Mouse (Mus musculus) heart, postnatal 0 days (tissue): ENCODE measurements at regions not wholly inside any gene's neighbourhood (a gene's known extent, or its start where the extent isn't known, plus 50 kb on each side); places are given as distances from the start of the nearest gene placed in this dataset.

ENCODE experiments used
- CTCF ChIP-seq: IDR thresholded peaks from 2 replicates; pipeline ENCODE4 v1.5.1; 2016; ENCODE audit warnings: antibody characterized with exemption, control low read depth, low read depth
- EP300 ChIP-seq: IDR thresholded peaks from 2 replicates; pipeline ENCODE4 v1.6.1; 2016; ENCODE audit warnings: antibody characterized with exemption, low read depth

DNA sequence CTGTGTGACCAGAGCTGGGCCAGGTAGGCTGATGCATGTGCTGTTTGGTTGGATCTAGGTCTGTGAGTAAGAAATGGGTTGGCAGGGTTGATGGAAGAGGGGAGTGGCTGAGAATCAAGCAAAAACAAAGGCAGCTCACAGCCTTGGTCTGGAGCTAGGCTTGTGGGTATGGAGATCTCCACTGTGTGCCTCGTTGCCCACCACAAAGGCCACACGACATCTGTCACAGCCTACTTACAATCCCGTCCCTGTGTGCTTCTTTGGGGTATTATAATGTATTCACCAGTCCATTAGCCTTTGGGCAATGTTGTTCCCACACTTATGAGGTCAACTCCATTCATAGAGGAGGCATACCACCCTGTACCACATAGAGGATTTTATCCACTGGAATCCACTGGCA is 229.6 kb upstream of the Hs6st1 start:
- TF ChIP-seq CTCF = no peak
- no peak for TF ChIP-seq EP300
